Mouse (Mus musculus): ENCODE data around the gene Rpap3. TPM values are rescaled to one million over a fixed set of nuclear protein-coding genes. Genes with fewer than 3 reads are reported as not detected.
A peak's percentile ranks its signal among the peaks of the same experiment; 100 is the strongest.

Gene Rpap3
- polyA plus RNA-seq (2014; fragmentation: Nextera tagmentation; extraction: Ambion mirVana) = 41.5 and 46.3 TPM in 2 replicates

DNA sequence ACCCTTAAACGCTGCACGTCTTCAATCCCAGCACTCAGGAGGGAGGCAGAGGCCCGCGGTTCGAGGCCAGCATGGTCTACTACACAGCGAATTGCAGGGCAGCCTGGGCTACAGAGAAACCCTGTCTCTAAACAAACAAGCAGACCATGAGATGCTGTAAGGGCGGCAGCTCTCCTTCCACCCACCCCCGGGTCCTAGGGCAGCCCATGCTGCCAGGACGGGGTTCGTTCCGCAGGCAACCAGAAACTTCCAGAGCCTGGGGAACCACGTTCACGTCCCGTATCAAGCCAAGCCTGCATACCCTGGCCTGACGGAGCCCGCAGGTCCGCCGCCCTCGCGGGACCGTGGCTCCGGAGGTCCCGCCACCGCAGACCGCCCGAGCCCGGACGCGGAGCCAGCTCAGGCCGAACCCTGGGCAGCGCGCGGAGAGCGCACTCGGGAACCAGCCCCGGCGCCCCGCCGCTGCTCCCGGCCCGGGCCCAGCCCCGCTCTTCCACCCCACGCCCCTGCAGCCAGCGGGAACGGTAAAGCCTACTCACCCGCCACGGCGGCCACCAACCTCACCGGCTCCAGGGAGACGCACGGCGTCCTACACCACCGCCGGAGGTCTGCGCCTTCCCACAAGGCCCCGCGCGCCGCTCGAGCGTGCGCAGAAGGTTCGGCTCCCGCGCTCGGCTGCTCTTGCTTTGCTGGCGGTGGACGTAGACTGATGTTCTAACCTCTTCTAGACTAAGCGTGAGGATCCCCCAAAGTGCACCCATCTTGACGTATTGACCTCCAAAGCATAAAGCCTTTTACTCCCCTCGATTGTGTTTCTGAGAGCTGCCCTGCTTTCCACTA lies at the start of gene Rpap3:
Gene Rpap3 (minus strand): TSS at position 615 of the 840 bp plus-strand sequence.
- ATAC-seq (ENCODE audit: low read depth) = peak; percentile 94
- H3K4me2 ChIP-seq (ENCODE audit: low read depth, low read length) = peak within 1 kb of the TSS; percentile 63
- H3K4me1 ChIP-seq (ENCODE audit: control insufficient read depth, insufficient read depth, low read length) = 0 out of 2 replicates have a peak, but pooled peaks cover 3% of the 10 kb centered on the region
- no peak within 1 kb of the TSS for H3K27ac ChIP-seq (ENCODE audit: low read depth, low read length)
- peak within 1 kb of the TSS; percentile 94 for H3K9ac ChIP-seq (replicated peaks; ENCODE audit: low read depth, low read length)
- peak within 1 kb of the TSS; percentile 87 for H3K4me3 ChIP-seq (ENCODE audit: low read depth, low read length)
- 1% methylated on average over 71 of the region's 71 CpGs for WGBS
- H3K27me3 ChIP-seq (ENCODE audit: control insufficient read depth, insufficient read depth, low read length) = no peaks in the 10 kb centered on the region
- H3K36me3 ChIP-seq (ENCODE audit: control insufficient read depth, insufficient read depth, low read length) = peaks cover 26% of the 10 kb centered on the region
- H3K9me3 ChIP-seq (ENCODE audit: control insufficient read depth, low read length) = no peaks in the 10 kb centered on the region

DNA sequence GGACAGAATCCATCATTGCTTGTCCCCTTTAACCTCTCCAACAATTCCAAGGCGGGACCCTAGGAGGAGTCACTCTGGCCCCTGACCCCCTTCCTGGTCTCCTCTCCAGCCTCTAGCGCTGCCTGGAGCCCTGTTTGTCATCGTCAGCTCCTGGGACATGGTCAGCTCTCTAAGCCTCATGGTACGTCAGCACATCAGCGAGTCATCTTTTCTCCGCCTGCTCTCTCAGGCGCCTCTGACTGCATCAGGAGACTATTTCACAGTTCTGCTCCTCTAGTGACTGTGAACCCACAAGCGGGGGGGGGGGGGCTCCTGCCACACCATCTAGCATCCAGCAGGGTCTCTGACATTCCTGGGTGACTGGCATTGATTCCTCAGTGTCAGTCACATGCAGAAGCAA lies 49.7 kb upstream of the Rpap3 start:
- Histone ChIP-seq H3K9ac (replicated peaks; ENCODE audit: low read depth, low read length) (no peak overlapping the region), H3K27ac (ENCODE audit: low read depth, low read length) (no peak overlapping the region), H3K4me1 (ENCODE audit: control insufficient read depth, insufficient read depth, low read length) (peaks cover 12% of the 10 kb centered on the region; the same call in 1 of the 2 replicates), H3K9me3 (ENCODE audit: control insufficient read depth, low read length) (no peaks in the 10 kb centered on the region), H3K36me3 (ENCODE audit: control insufficient read depth, insufficient read depth, low read length) (no peaks in the 10 kb centered on the region), H3K27me3 (ENCODE audit: control insufficient read depth, insufficient read depth, low read length) (no peaks in the 10 kb centered on the region), H3K4me3 (ENCODE audit: low read depth, low read length) (no peak overlapping the region), H3K4me2 (ENCODE audit: low read depth, low read length) (no peak overlapping the region)
- no peak for ATAC-seq (ENCODE audit: low read depth)
- WGBS = 53% methylated on average over 8 of the region's 8 CpGs

DNA sequence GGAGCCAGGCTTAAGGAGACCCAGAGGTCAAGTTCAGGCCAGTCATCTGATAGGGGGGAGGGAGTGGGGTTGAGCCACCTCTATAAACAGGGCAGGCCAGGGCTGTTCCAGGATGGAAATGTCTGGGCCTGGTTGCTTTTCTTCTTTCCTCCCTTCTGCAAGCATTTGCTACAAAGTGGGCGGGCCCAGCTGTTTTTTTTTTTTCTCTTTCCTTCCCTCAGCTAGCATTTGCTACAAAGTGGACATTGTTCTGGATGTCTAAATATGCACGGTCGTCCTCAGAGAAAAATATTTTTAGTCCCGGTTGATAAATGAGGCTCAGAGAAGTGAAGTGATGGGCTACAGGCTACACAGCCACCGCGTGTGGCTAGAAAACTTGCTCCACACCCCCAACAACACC lies 48.9 kb upstream of the Rpap3 start:
- H3K27me3 ChIP-seq (ENCODE audit: control insufficient read depth, insufficient read depth, low read length) = no peaks in the 10 kb centered on the region
- no peak overlapping the region for H3K4me3 ChIP-seq (ENCODE audit: low read depth, low read length)
- no peaks in the 10 kb centered on the region for H3K9me3 ChIP-seq (ENCODE audit: control insufficient read depth, low read length)
- peaks cover 14% of the 10 kb centered on the region; the same call in 1 of the 2 replicates for H3K4me1 ChIP-seq (ENCODE audit: control insufficient read depth, insufficient read depth, low read length)
- H3K4me2 ChIP-seq (ENCODE audit: low read depth, low read length) = no peak overlapping the region
- 59% methylated on average over 6 of the region's 6 CpGs for WGBS
- ATAC-seq (ENCODE audit: low read depth) = no peak
- no peak overlapping the region for H3K9ac ChIP-seq (replicated peaks; ENCODE audit: low read depth, low read length)
- H3K27ac ChIP-seq (ENCODE audit: low read depth, low read length) = no peak overlapping the region
- no peaks in the 10 kb centered on the region for H3K36me3 ChIP-seq (ENCODE audit: control insufficient read depth, insufficient read depth, low read length)

DNA sequence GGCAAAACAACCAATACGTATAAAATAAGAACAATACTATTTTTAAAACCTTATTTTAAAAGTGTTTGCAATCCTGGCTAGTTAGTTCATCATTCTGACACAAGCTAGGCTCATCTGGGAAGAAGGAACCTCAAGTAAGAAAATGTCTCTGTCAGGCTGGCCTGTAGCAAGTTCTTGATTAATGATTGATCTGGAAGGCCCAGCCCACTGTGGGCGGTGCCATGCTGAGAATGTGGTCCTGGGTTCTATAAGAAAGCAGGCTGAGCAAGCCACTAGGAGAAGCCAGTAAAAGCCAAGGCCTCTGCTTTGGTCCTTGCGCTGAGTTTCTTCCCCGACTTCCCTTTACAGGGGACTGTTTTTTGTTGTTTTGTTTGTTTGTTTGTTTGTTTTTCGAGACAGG lies 46.9 kb upstream of the Rpap3 start:
- ATAC-seq (ENCODE audit: low read depth) = no peak
- H3K9ac ChIP-seq (replicated peaks; ENCODE audit: low read depth, low read length) = no peak overlapping the region
- 90% methylated on average over 5 of the region's 5 CpGs for WGBS
- H3K4me2 ChIP-seq (ENCODE audit: low read depth, low read length) = no peak overlapping the region
- no peaks in the 10 kb centered on the region for H3K9me3 ChIP-seq (ENCODE audit: control insufficient read depth, low read length)
- H3K4me1 ChIP-seq (ENCODE audit: control insufficient read depth, insufficient read depth, low read length) = peaks cover 14% of the 10 kb centered on the region; the same call in 1 of the 2 replicates
- no peaks in the 10 kb centered on the region for H3K36me3 ChIP-seq (ENCODE audit: control insufficient read depth, insufficient read depth, low read length)
- no peaks in the 10 kb centered on the region for H3K27me3 ChIP-seq (ENCODE audit: control insufficient read depth, insufficient read depth, low read length)
- no peak overlapping the region for H3K27ac ChIP-seq (ENCODE audit: low read depth, low read length)
- no peak overlapping the region for H3K4me3 ChIP-seq (ENCODE audit: low read depth, low read length)

DNA sequence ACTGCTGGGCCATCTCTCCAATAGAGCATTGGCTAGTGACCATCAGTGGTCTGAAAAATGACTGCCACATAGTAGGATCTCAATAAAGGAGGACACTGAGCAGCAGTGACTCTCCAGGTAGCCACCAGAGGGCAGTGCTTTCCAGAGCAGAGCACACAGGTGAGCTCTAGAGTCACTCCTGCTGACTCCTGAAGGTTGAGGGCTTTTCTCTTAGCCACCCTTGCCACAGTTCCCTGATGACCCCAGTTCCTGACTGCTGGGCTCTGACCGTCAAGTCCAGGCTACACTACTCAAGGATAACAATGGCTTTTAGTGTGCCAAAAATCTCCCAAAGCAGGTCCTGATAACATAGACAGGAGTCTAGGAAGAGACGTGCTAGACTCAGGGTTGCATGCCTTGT lies 46.1 kb upstream of the Rpap3 start:
- Histone ChIP-seq H3K4me3 (ENCODE audit: low read depth, low read length) (no peak overlapping the region), H3K9me3 (ENCODE audit: control insufficient read depth, low read length) (no peaks in the 10 kb centered on the region), H3K36me3 (ENCODE audit: control insufficient read depth, insufficient read depth, low read length) (no peaks in the 10 kb centered on the region), H3K4me1 (ENCODE audit: control insufficient read depth, insufficient read depth, low read length) (peaks cover 14% of the 10 kb centered on the region; the same call in 1 of the 2 replicates), H3K4me2 (ENCODE audit: low read depth, low read length) (no peak overlapping the region), H3K27ac (ENCODE audit: low read depth, low read length) (no peak overlapping the region), H3K9ac (replicated peaks; ENCODE audit: low read depth, low read length) (no peak overlapping the region), H3K27me3 (ENCODE audit: control insufficient read depth, insufficient read depth, low read length) (no peaks in the 10 kb centered on the region)
- ATAC-seq (ENCODE audit: low read depth) = no peak
- WGBS = 81% methylated on average over 2 of the region's 2 CpGs

DNA sequence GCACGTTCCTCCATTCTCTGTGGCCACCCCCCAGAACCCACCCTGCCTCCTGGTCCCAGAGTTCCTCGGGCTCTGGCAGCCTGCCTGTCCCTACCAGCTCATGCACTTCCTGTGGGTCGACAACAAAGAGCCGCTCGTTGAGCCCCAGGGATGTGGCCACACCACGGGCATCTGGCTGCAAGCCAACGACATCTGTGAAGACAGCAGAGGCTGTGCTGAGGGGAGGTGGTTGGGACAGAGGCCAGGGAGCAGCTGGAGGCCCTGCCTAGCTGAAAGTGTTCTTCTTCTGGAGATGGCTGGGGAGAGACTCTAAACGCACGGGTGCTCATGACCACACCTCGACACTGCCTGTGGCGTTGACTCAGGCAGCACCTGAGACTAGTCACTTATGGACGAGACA lies 45.1 kb upstream of the Rpap3 start:
- ATAC-seq (ENCODE audit: low read depth) = peak; percentile 91
- Histone ChIP-seq H3K9ac (replicated peaks; ENCODE audit: low read depth, low read length) (no peak overlapping the region), H3K36me3 (ENCODE audit: control insufficient read depth, insufficient read depth, low read length) (no peaks in the 10 kb centered on the region), H3K4me3 (ENCODE audit: low read depth, low read length) (no peak overlapping the region), H3K27me3 (ENCODE audit: control insufficient read depth, insufficient read depth, low read length) (no peaks in the 10 kb centered on the region), H3K4me1 (ENCODE audit: control insufficient read depth, insufficient read depth, low read length) (peaks cover 14% of the 10 kb centered on the region; the same call in 1 of the 2 replicates), H3K27ac (ENCODE audit: low read depth, low read length) (peak overlapping the region; percentile 44; the same call in 1 of the 2 replicates), H3K9me3 (ENCODE audit: control insufficient read depth, low read length) (no peaks in the 10 kb centered on the region), H3K4me2 (ENCODE audit: low read depth, low read length) (no peak overlapping the region)
- WGBS = 15% methylated on average over 12 of the region's 12 CpGs

DNA sequence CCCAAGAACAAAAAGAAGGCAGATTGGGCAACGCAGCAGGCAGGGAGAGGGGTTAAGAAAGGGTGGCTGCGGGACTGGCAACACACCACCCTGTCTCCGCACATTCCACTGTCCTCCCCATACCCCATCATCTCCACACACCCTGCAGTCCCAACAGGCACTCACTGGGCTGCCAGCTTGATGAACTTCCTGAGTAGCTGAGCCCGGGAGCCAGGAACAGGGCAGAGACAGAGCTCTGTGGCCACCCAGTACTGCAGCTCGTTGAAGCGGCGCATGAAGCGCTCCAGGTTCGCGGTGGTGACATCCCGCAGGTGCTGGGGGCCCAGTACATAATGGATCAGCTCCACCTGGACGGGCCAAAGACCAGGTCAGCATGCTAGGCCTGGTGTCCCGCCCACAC lies 44.2 kb upstream of the Rpap3 start:
- Histone ChIP-seq H3K4me1 (ENCODE audit: control insufficient read depth, insufficient read depth, low read length) (peaks cover 19% of the 10 kb centered on the region; the same call in 1 of the 2 replicates), H3K27me3 (ENCODE audit: control insufficient read depth, insufficient read depth, low read length) (no peaks in the 10 kb centered on the region), H3K4me2 (ENCODE audit: low read depth, low read length) (no peak overlapping the region), H3K36me3 (ENCODE audit: control insufficient read depth, insufficient read depth, low read length) (no peaks in the 10 kb centered on the region), H3K4me3 (ENCODE audit: low read depth, low read length) (no peak overlapping the region), H3K27ac (ENCODE audit: low read depth, low read length) (no peak overlapping the region), H3K9me3 (ENCODE audit: control insufficient read depth, low read length) (no peaks in the 10 kb centered on the region), H3K9ac (replicated peaks; ENCODE audit: low read depth, low read length) (no peak overlapping the region)
- 93% methylated on average over 13 of the region's 13 CpGs for WGBS
- ATAC-seq (ENCODE audit: low read depth) = no peak

DNA sequence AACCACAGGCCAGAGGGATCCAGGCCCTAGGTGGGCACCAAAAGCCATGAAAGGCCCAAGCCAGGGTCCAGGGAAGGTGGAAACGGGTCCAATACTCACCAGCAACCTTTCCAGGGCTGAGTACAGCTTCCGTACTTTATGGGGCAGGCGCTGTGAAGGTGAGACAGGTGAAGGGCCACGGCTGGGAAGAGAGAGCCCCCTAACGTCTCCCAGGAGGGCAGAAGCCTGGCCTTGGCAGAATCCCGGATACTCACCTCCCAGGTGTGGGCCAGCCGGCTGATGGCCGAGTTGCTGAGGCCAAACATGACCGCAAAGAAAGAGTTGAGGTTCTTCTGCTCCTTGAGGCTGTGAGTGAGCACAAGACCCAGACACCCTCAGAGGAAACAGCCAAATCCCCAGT lies 43.8 kb upstream of the Rpap3 start:
- Histone ChIP-seq H3K9ac (replicated peaks; ENCODE audit: low read depth, low read length) (no peak overlapping the region), H3K4me1 (ENCODE audit: control insufficient read depth, insufficient read depth, low read length) (peaks cover 21% of the 10 kb centered on the region; the same call in 1 of the 2 replicates), H3K36me3 (ENCODE audit: control insufficient read depth, insufficient read depth, low read length) (no peaks in the 10 kb centered on the region), H3K4me3 (ENCODE audit: low read depth, low read length) (no peak overlapping the region), H3K27ac (ENCODE audit: low read depth, low read length) (no peak overlapping the region), H3K4me2 (ENCODE audit: low read depth, low read length) (no peak overlapping the region), H3K27me3 (ENCODE audit: control insufficient read depth, insufficient read depth, low read length) (no peaks in the 10 kb centered on the region), H3K9me3 (ENCODE audit: control insufficient read depth, low read length) (no peaks in the 10 kb centered on the region)
- 95% methylated on average over 9 of the region's 9 CpGs for WGBS
- ATAC-seq (ENCODE audit: low read depth) = no peak

DNA sequence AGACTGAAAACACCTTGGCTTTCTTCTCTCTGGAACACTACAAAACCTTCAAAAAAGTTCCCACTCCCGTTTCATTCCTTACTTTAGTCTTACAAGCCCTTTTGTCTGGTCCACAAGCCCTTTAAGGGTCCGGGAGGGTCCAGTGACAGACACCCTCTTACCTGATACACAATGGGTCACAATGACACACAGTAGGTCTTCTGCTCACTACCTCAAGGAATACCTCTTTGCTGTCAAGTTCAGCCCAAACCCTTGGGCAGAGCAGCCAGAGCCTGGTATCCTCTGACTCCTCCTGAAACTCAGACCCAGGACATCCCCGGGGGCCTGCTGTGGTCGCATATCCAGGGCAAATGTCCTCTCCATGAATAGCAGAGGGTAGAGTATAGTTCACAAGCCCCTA lies 43.3 kb upstream of the Rpap3 start:
- Histone ChIP-seq H3K27ac (ENCODE audit: low read depth, low read length) (no peak overlapping the region), H3K9ac (replicated peaks; ENCODE audit: low read depth, low read length) (no peak overlapping the region), H3K9me3 (ENCODE audit: control insufficient read depth, low read length) (no peaks in the 10 kb centered on the region), H3K4me3 (ENCODE audit: low read depth, low read length) (no peak overlapping the region), H3K36me3 (ENCODE audit: control insufficient read depth, insufficient read depth, low read length) (no peaks in the 10 kb centered on the region), H3K4me2 (ENCODE audit: low read depth, low read length) (no peak overlapping the region), H3K27me3 (ENCODE audit: control insufficient read depth, insufficient read depth, low read length) (no peaks in the 10 kb centered on the region), H3K4me1 (ENCODE audit: control insufficient read depth, insufficient read depth, low read length) (peaks cover 17% of the 10 kb centered on the region; the same call in 1 of the 2 replicates)
- 92% methylated on average over 4 of the region's 4 CpGs for WGBS
- ATAC-seq (ENCODE audit: low read depth) = no peak
